Mouse (Mus musculus): ENCODE measurements around the gene Gm11554. TPM values are rescaled to one million over a fixed set of nuclear protein-coding genes. Genes with fewer than 3 reads are reported as not detected.
A peak's percentile ranks its signal among the peaks of the same experiment; 100 is the strongest.
"Not testable (repeated sequence)": the region's sequence is repeated elsewhere in the genome, so short reads cannot be mapped to it uniquely, and the experiment has no call there.

The Gm11554 gene
- polyA plus RNA-seq, 1 experiment: not detected

DNA sequence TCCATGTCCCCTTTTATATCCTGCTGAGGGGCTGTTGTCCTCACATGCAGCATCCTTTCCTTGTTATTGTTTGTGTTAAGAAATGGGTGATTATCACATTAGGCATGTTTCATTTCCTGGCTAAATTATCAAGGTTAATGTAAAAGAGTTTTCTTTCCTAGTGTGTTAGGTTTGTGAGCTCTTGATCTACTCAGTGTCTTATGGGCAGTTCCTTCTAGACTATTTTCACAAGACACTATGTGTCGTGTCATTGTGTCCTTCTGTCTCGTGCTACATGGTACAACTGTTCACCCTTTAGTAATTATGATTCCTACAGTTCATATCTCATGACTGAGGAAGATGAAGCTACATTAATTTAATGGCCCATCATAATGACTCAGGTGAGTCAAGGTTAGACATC is 10.9 kb downstream of the Gm11554 start, which contains the start of gene Gm11596:
Gene Gm11596 (minus strand): TSS at position 101 of the 400 bp plus-strand sequence.
- no peaks in the 10 kb centered on the region for H3K79me3 ChIP-seq (ENCODE audit: low read depth)
- TF ChIP-seq FOSL1 (IDR thresholded peaks at IDR 0.05; ENCODE audit: insufficient read depth, low read length, poor library complexity, severe bottlenecking): no peak
- no peak within 1 kb of the TSS for H3K4me3 ChIP-seq (ENCODE audit: insufficient read depth, poor library complexity, severe bottlenecking)
- H3K79me2 ChIP-seq (ENCODE audit: control insufficient read depth, insufficient read depth): no peaks in the 10 kb centered on the region
- no peak within 1 kb of the TSS for H3ac ChIP-seq (ENCODE audit: control insufficient read depth, insufficient read length, low read depth)
- no peaks in the 10 kb centered on the region for H3K36me3 ChIP-seq (ENCODE audit: control insufficient read depth, insufficient read depth)
- H3K27me3 ChIP-seq (ENCODE audit: control insufficient read depth, insufficient read depth, insufficient read length): peaks cover 12% of the 10 kb centered on the region

DNA sequence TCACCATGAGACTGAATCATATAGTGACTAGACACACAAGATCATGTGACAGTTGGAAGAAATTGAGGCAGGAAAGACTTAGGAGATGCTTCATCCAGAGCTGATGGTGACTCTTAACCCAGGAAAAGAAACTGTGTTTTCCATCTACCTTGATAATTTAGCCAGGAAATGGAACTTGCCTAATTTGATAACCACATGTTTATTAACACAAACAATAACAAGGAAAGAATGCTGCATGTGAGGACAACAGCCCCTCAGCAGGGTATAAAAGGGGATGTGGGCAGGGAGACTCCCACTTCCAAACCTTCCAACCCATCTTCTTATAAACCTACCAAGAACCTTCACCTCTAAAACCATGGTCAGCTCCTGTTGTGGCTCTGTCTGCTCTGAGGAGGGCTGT is 19.3 kb downstream of the Gm11554 start, which contains the start of gene Krtap4-9:
Gene Krtap4-9 (plus strand): TSS at position 301 of the 400 bp plus-strand sequence.
- H3K79me3 ChIP-seq (ENCODE audit: low read depth); H3K79me2 ChIP-seq (ENCODE audit: control insufficient read depth, insufficient read depth); H3K4me3 ChIP-seq (ENCODE audit: insufficient read depth, poor library complexity, severe bottlenecking); H3K36me3 ChIP-seq (ENCODE audit: control insufficient read depth, insufficient read depth); H3ac ChIP-seq (ENCODE audit: control insufficient read depth, insufficient read length, low read depth); H3K27me3 ChIP-seq (ENCODE audit: control insufficient read depth, insufficient read depth, insufficient read length): not testable (repeated sequence)

- no peaks in the 10 kb centered on the region for H3K79me3 ChIP-seq (ENCODE audit: low read depth)
- H3K36me3 ChIP-seq (ENCODE audit: control insufficient read depth, insufficient read depth): no peaks in the 10 kb centered on the region
- H3K27me3 ChIP-seq (ENCODE audit: control insufficient read depth, insufficient read depth, insufficient read length): no peaks in the 10 kb centered on the region
- H3K4me3 ChIP-seq (ENCODE audit: insufficient read depth, poor library complexity, severe bottlenecking): no peak within 1 kb of the TSS
- no peaks in the 10 kb centered on the region for H3K79me2 ChIP-seq (ENCODE audit: control insufficient read depth, insufficient read depth)
- no peak for TF ChIP-seq USF1 (IDR thresholded peaks at IDR 0.05; ENCODE audit: low read depth)
- TF ChIP-seq FOSL1 (IDR thresholded peaks at IDR 0.05; ENCODE audit: insufficient read depth, low read length, poor library complexity, severe bottlenecking): no peak
- no peak for TF ChIP-seq MYOD1 (IDR thresholded peaks at IDR 0.05; ENCODE audit: control insufficient read depth, insufficient read length, low read depth)
- TF ChIP-seq CTCF (IDR thresholded peaks at IDR 0.05; ENCODE audit: control insufficient read depth, insufficient read depth, insufficient read length): no peak
- no peak for TF ChIP-seq MYOG (IDR thresholded peaks at IDR 0.05; ENCODE audit: control insufficient read depth, extremely low read depth, insufficient read length)
- no peak for TF ChIP-seq CEBPB (IDR thresholded peaks at IDR 0.05; ENCODE audit: low read depth)
- TF ChIP-seq MAX (IDR thresholded peaks at IDR 0.05): no peak
- H3ac ChIP-seq (ENCODE audit: control insufficient read depth, insufficient read length, low read depth): no peak within 1 kb of the TSS
These were observed 23.6 kb downstream of the Gm11554 start, which contains the start of gene Krtap4-8 for GRCm38 (mm10) chr11:99780604-99781003. Gene Krtap4-8, minus strand, starts transcription at chr11:99780704.

DNA sequence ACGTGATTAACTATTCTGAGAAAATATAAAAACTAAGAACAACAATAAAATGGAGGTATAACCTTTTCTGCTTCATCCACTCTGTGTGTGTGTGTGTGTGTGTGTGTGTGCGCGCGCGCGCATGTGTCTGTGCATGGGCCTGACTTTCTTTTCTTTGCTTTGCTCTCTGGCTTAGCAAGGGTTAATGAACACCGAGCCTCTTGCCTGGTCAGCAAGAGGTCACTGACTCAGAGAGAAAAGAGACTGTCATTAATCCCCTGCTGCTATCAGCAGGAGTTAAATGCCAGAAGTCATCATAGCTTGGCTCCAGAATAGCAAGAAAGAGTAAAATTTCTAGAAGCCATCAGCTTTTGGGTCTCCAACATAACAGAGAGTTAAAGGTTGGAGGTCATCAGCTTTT is 25.8 kb downstream of the Gm11554 start:
- H3K27me3 ChIP-seq (ENCODE audit: control insufficient read depth, insufficient read depth, insufficient read length): no peaks in the 10 kb centered on the region
- H3K79me3 ChIP-seq (ENCODE audit: low read depth): no peaks in the 10 kb centered on the region
- no peak overlapping the region for H3ac ChIP-seq (ENCODE audit: control insufficient read depth, insufficient read length, low read depth)
- TF ChIP-seq MAX (IDR thresholded peaks at IDR 0.05) (no peak), USF1 (IDR thresholded peaks at IDR 0.05; ENCODE audit: low read depth) (no peak), MYOG (IDR thresholded peaks at IDR 0.05; ENCODE audit: control insufficient read depth, extremely low read depth, insufficient read length) (no peak), MYOD1 (IDR thresholded peaks at IDR 0.05; ENCODE audit: control insufficient read depth, insufficient read length, low read depth) (no peak), FOSL1 (IDR thresholded peaks at IDR 0.05; ENCODE audit: insufficient read depth, low read length, poor library complexity, severe bottlenecking) (no peak), CTCF (IDR thresholded peaks at IDR 0.05; ENCODE audit: control insufficient read depth, insufficient read depth, insufficient read length) (no peak), CEBPB (IDR thresholded peaks at IDR 0.05; ENCODE audit: low read depth) (no peak)
- H3K4me3 ChIP-seq (ENCODE audit: insufficient read depth, poor library complexity, severe bottlenecking): no peak overlapping the region
- H3K36me3 ChIP-seq (ENCODE audit: control insufficient read depth, insufficient read depth): no peaks in the 10 kb centered on the region
- H3K79me2 ChIP-seq (ENCODE audit: control insufficient read depth, insufficient read depth): no peaks in the 10 kb centered on the region

GRCm38 (mm10) chr11:99772813-99773212 is 31.4 kb downstream of the Gm11554 start, which contains the start of gene Gm11595:
Gene Gm11595, minus strand, starts transcription at chr11:99772913.
- H3K36me3 ChIP-seq (ENCODE audit: control insufficient read depth, insufficient read depth); H3K79me3 ChIP-seq (ENCODE audit: low read depth); H3ac ChIP-seq (ENCODE audit: control insufficient read depth, insufficient read length, low read depth); H3K79me2 ChIP-seq (ENCODE audit: control insufficient read depth, insufficient read depth); H3K4me3 ChIP-seq (ENCODE audit: insufficient read depth, poor library complexity, severe bottlenecking); H3K27me3 ChIP-seq (ENCODE audit: control insufficient read depth, insufficient read depth, insufficient read length): not testable (repeated sequence)

DNA sequence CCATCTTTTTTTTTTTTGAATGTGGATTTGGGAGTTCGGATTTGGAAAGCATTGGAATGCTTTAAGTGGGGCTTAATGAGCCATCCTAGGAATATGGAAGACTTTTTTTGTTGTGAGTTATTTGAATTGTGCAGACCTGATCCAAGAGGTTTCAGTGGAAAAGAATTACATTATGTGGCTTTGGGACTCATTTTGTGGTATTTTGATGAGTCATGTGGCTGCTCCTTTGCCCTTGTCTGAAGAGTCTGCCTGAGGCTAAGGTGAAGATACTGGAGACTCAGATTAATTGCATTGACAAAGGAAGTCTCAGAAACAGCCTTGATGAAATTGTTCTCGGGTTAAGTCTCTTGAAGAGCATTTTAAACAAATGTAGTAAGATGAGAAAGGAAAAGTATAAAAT is 35.8 kb downstream of the Gm11554 start:
- Histone ChIP-seq H3K27me3 (ENCODE audit: control insufficient read depth, insufficient read depth, insufficient read length) (peaks cover 5% of the 10 kb centered on the region), H3ac (ENCODE audit: control insufficient read depth, insufficient read length, low read depth) (no peak overlapping the region), H3K36me3 (ENCODE audit: control insufficient read depth, insufficient read depth) (no peaks in the 10 kb centered on the region), H3K79me2 (ENCODE audit: control insufficient read depth, insufficient read depth) (no peaks in the 10 kb centered on the region), H3K79me3 (ENCODE audit: low read depth) (no peaks in the 10 kb centered on the region), H3K4me3 (ENCODE audit: insufficient read depth, poor library complexity, severe bottlenecking) (no peak overlapping the region)
- no peak for TF ChIP-seq MAX (IDR thresholded peaks at IDR 0.05)
- peak; percentile 27 for TF ChIP-seq USF1 (IDR thresholded peaks at IDR 0.05; ENCODE audit: low read depth)
- peak; percentile 58 for TF ChIP-seq FOSL1 (IDR thresholded peaks at IDR 0.05; ENCODE audit: insufficient read depth, low read length, poor library complexity, severe bottlenecking)

GRCm38 (mm10) chr11:99758877-99759276 is 45.4 kb downstream of the Gm11554 start:
- TF ChIP-seq CEBPB (IDR thresholded peaks at IDR 0.05; ENCODE audit: low read depth): no peak
- no peak for TF ChIP-seq USF1 (IDR thresholded peaks at IDR 0.05; ENCODE audit: low read depth)
- TF ChIP-seq MYOG (IDR thresholded peaks at IDR 0.05; ENCODE audit: control insufficient read depth, extremely low read depth, insufficient read length): no peak
- TF ChIP-seq CTCF (IDR thresholded peaks at IDR 0.05; ENCODE audit: control insufficient read depth, insufficient read depth, insufficient read length): no peak
- TF ChIP-seq MYOD1 (IDR thresholded peaks at IDR 0.05; ENCODE audit: control insufficient read depth, insufficient read length, low read depth): no peak
- TF ChIP-seq MAX (IDR thresholded peaks at IDR 0.05): no peak
- TF ChIP-seq FOSL1 (IDR thresholded peaks at IDR 0.05; ENCODE audit: insufficient read depth, low read length, poor library complexity, severe bottlenecking): no peak
- no peaks in the 10 kb centered on the region for H3K79me2 ChIP-seq (ENCODE audit: control insufficient read depth, insufficient read depth)
- no peaks in the 10 kb centered on the region for H3K36me3 ChIP-seq (ENCODE audit: control insufficient read depth, insufficient read depth)
- H3K4me3 ChIP-seq (ENCODE audit: insufficient read depth, poor library complexity, severe bottlenecking): no peak overlapping the region
- H3ac ChIP-seq (ENCODE audit: control insufficient read depth, insufficient read length, low read depth): no peak overlapping the region
- H3K79me3 ChIP-seq (ENCODE audit: low read depth): no peaks in the 10 kb centered on the region
- H3K27me3 ChIP-seq (ENCODE audit: control insufficient read depth, insufficient read depth, insufficient read length): peaks cover 3% of the 10 kb centered on the region

All from C2C12 (cell line).